Mouse (Mus musculus): ENCODE results near the gene Ankrd16. TPM values are rescaled to one million over a fixed set of nuclear protein-coding genes. Genes with fewer than 3 reads are reported as not detected.

Ankrd16 gene
- total RNA-seq, 2 experiments from 2014 or later = 5.4 to 6.4 TPM

GRCm38 (mm10) chr2:11801299-11801930 is 23.7 kb downstream of the Ankrd16 start:
- ATAC-seq (replicated peaks; ENCODE audit: low FRiP score, poor library complexity, severe bottlenecking) = no peak

Other genes starting within 250 kb of the Ankrd16 start
- 11.5 and 27.3 TPM in 2 replicates for gene Pfkfb3, start 223.8 kb upstream of the Ankrd16 start, total RNA-seq (2015; ENCODE audit: low replicate concordance)
- gene Pfkfb3, start 223.8 kb upstream of the Ankrd16 start, total RNA-seq (2017; ENCODE audit: low replicate concordance) = 5.0 and 11.5 TPM in 2 replicates
- 44.1 and 55.9 TPM in 2 replicates for gene Rbm17, start 173.7 kb upstream of the Ankrd16 start, total RNA-seq (2015; ENCODE audit: low replicate concordance)
- 31.3 and 50.9 TPM in 2 replicates for gene Rbm17, start 173.7 kb upstream of the Ankrd16 start, total RNA-seq (2017; ENCODE audit: low replicate concordance)
- gene Gm17490, start 151.6 kb upstream of the Ankrd16 start, total RNA-seq (2015; ENCODE audit: low replicate concordance) = not detected in 2 replicates
- not detected in 2 replicates for gene Gm17490, start 151.6 kb upstream of the Ankrd16 start, total RNA-seq (2017; ENCODE audit: low replicate concordance)
- 0.77 TPM in 1 of 2 replicates, not detected in the other for gene Il2ra, start 135.1 kb upstream of the Ankrd16 start, total RNA-seq (2015; ENCODE audit: low replicate concordance)
- 0.42 TPM in 1 of 2 replicates, not detected in the other for gene Il2ra, start 135.1 kb upstream of the Ankrd16 start, total RNA-seq (2017; ENCODE audit: low replicate concordance)
- 1.5 and 5.9 TPM in 2 replicates for gene Il15ra, start 72.6 kb upstream of the Ankrd16 start, total RNA-seq (2015; ENCODE audit: low replicate concordance)
- 1.1 and 1.8 TPM in 2 replicates for gene Il15ra, start 72.6 kb upstream of the Ankrd16 start, total RNA-seq (2017; ENCODE audit: low replicate concordance)
- 14.6 and 23.2 TPM in 2 replicates for gene Fbh1, start 294 bp upstream of the Ankrd16 start, total RNA-seq (2015; ENCODE audit: low replicate concordance)
- gene Fbh1, start 294 bp upstream of the Ankrd16 start, total RNA-seq (2017; ENCODE audit: low replicate concordance) = 14.8 and 38.5 TPM in 2 replicates